In the genomic region with DNA sequence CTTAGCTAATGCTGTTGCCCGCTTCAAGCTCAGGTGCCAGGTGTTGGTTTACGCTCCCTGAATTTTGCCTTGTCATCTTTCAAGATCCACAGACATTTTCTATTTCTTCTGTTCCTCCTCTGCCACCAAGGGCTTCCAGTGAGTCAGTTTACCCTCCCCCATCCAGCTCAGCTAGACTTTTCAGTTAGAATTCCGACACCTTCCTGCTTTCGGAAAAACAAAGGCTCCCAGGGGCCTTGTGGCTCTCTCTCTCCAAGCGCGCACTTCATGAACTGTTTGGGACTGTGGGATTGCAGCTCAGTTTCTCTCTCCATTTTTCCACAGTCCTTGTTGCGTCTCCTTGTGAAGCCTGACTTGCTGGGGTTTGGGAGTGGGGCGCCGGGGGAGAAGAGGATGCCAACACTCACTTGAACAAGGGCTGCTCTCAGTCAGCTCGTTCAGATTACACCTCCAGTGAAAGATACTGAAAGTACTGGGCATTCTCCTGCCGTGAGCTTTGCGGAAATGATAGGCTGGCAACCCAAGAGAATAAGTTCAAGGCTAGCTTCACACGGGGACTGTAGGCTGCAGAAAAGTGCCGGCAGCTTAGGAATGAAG, we compare ENCODE assay signal across 8 mouse cellular contexts.
DNase-seq lines count a peak whose midpoint lies in the region; ATAC-seq and TF ChIP-seq lines count a peak whose summit lies in the region.

No protein-coding gene starts in this region.

- peaks cover 10% of the 10 kb centered on the region for H3K4me1 ChIP-seq in heart, embryonic 16.5 days (ENCODE audit: control insufficient read depth, insufficient read depth, low read length)
- H3K4me1 ChIP-seq in heart, adult 2 months (ENCODE audit: control insufficient read depth, insufficient read depth, low read length) = no peaks in the 10 kb centered on the region
- 0 out of 2 replicates have a peak, but pooled peaks cover 4% of the 10 kb centered on the region for H3K4me1 ChIP-seq in hindbrain, embryonic 14.5 days (replicated peaks; ENCODE audit: control insufficient read depth, insufficient read depth, low read length)
- H3K4me1 ChIP-seq in midbrain, embryonic 13.5 days (replicated peaks) = peaks cover 6% of the 10 kb centered on the region; the same call in 1 of the 2 replicates

- peak overlapping the region; percentile 64 for H3K4me2 ChIP-seq in heart, embryonic 16.5 days (ENCODE audit: low read depth, low read length)
- H3K4me2 ChIP-seq in hindbrain, embryonic 14.5 days (replicated peaks) = peak overlapping the region; percentile 33
- peak overlapping the region; percentile 17; the same call in 1 of the 2 replicates for H3K4me2 ChIP-seq in midbrain, embryonic 13.5 days (replicated peaks)

- H3K9me3 ChIP-seq in heart, embryonic 16.5 days (replicated peaks; ENCODE audit: control insufficient read depth, low read length) = no peaks in the 10 kb centered on the region
- no peaks in the 10 kb centered on the region for H3K9me3 ChIP-seq in hindbrain, embryonic 14.5 days (ENCODE audit: control insufficient read depth, low read length)
- no peaks in the 10 kb centered on the region for H3K9me3 ChIP-seq in midbrain, embryonic 13.5 days

- TF ChIP-seq POLR2A in heart, adult 2 months (IDR thresholded peaks at IDR 0.05; ENCODE audit: insufficient read depth, low read depth, low read length) = no peak

- WGBS in heart, embryonic 16.5 days = 14% methylated on average over 14 of the region's 14 CpGs
- 24% methylated on average over 14 of the region's 14 CpGs for WGBS in heart, adult 2 months
- 31% methylated on average over 14 of the region's 14 CpGs for WGBS in hindbrain, embryonic 14.5 days
- WGBS in midbrain, embryonic 13.5 days = 30% methylated on average over 14 of the region's 14 CpGs

- intact Hi-C loops in heart, adult 2 months (cut with DNase I) = no loop called here
- intact Hi-C loops in left cerebral cortex, postnatal 10 days (cut with DNase I) = no loop called here
- intact Hi-C loops in left cerebral cortex, postnatal 4 days (cut with DNase I) = no loop called here

- peak; percentile 60 for ATAC-seq in heart, embryonic 16.5 days (replicated peaks; ENCODE audit: extremely low read depth, insufficient read depth, low FRiP score)
- ATAC-seq in common myeloid progenitor, adult 5-6 weeks (replicated peaks; ENCODE audit: low read depth, poor library complexity, severe bottlenecking) = peak; percentile 11; the same call in 1 of the 2 replicates
- ATAC-seq in hindbrain, embryonic 14.5 days (ENCODE audit: low FRiP score) = no peak
- no peak for ATAC-seq in midbrain, embryonic 13.5 days

- peak overlapping the region; percentile 60 for H3K9ac ChIP-seq in heart, embryonic 16.5 days (ENCODE audit: low read length)
- no peak overlapping the region for H3K9ac ChIP-seq in heart, adult 2 months (ENCODE audit: low read depth, low read length)
- no peak overlapping the region for H3K9ac ChIP-seq in hindbrain, embryonic 14.5 days
- no peak overlapping the region for H3K9ac ChIP-seq in midbrain, embryonic 13.5 days (replicated peaks)

- peak overlapping the region; percentile 40 for H3K4me3 ChIP-seq in heart, embryonic 16.5 days (ENCODE audit: low read length)
- no peak overlapping the region for H3K4me3 ChIP-seq in heart, adult 2 months
- H3K4me3 ChIP-seq in hindbrain, embryonic 14.5 days (replicated peaks; ENCODE audit: low read length) = no peak overlapping the region
- H3K4me3 ChIP-seq in midbrain, embryonic 13.5 days (replicated peaks) = no peak overlapping the region

- H3K27ac ChIP-seq in heart, embryonic 16.5 days (ENCODE audit: low read length) = peak overlapping the region; percentile 33
- H3K27ac ChIP-seq in heart, adult 2 months = no peak overlapping the region
- no peak overlapping the region for H3K27ac ChIP-seq in hindbrain, embryonic 14.5 days
- H3K27ac ChIP-seq in midbrain, embryonic 13.5 days = no peak overlapping the region

- no peak for DNase-seq in heart, adult 2 months
- no peak for DNase-seq in hindbrain, embryonic 14.5 days (ENCODE audit: low spot score)
- DNase-seq in left cerebral cortex, postnatal 10 days (ENCODE audit: extremely low spot score in 1 of 2, low spot score in 2 of 2) = no peak
- no peak for DNase-seq in gastrocnemius, postnatal 25 days
- DNase-seq in left cerebral cortex, postnatal 4 days = no peak

- no peaks in the 10 kb centered on the region for H3K27me3 ChIP-seq in heart, embryonic 16.5 days (ENCODE audit: control insufficient read depth, insufficient read depth, low read length)
- no peaks in the 10 kb centered on the region for H3K27me3 ChIP-seq in heart, adult 2 months (ENCODE audit: control insufficient read depth, insufficient read depth, low read length)
- no peaks in the 10 kb centered on the region for H3K27me3 ChIP-seq in hindbrain, embryonic 14.5 days (ENCODE audit: control insufficient read depth, insufficient read depth, low read length)
- H3K27me3 ChIP-seq in midbrain, embryonic 13.5 days = 0 out of 2 replicates have a peak, but pooled peaks cover 3% of the 10 kb centered on the region

- no peaks in the 10 kb centered on the region for H3K36me3 ChIP-seq in heart, embryonic 16.5 days (ENCODE audit: control insufficient read depth, insufficient read depth)
- H3K36me3 ChIP-seq in heart, adult 2 months (ENCODE audit: control insufficient read depth, insufficient read depth, low read length) = no peaks in the 10 kb centered on the region
- H3K36me3 ChIP-seq in hindbrain, embryonic 14.5 days (replicated peaks; ENCODE audit: control insufficient read depth, insufficient read depth) = no peaks in the 10 kb centered on the region
- no peaks in the 10 kb centered on the region for H3K36me3 ChIP-seq in midbrain, embryonic 13.5 days

- no peak for TF ChIP-seq CTCF in heart, adult 2 months (IDR thresholded peaks at IDR 0.05)

- no peak for TF ChIP-seq EP300 in heart, adult 2 months (IDR thresholded peaks at IDR 0.05; ENCODE audit: insufficient read depth, low read depth, low read length)

- H3K79me2 ChIP-seq in heart, adult 2 months (replicated peaks; ENCODE audit: control insufficient read depth, insufficient read depth, low read length) = no peaks in the 10 kb centered on the region

Comparison
In these comparisons a context has a peak if more than half of its experiments do, and no peak if none do; other contexts are left out.
1. ATAC-seq: peak in heart, embryonic 16.5 days (single experiment) and common myeloid progenitor, adult 5-6 weeks (single experiment); none in hindbrain, embryonic 14.5 days (single experiment) and midbrain, embryonic 13.5 days (single experiment).
2. Peak in every context shown above with its lines, with median percentiles within 50 percentile points of each other: H3K4me2 ChIP-seq.